Mouse (Mus musculus): ENCODE data around the gene Unc5b. TPM values are rescaled to one million over a fixed set of nuclear protein-coding genes. Genes with fewer than 3 reads are reported as not detected.
A peak's percentile ranks its signal among the peaks of the same experiment; 100 is the strongest.

Gene Unc5b
- total and polyA plus RNA-seq, 2 experiments from 2014 or later = 1.1 to 17.1 TPM

DNA sequence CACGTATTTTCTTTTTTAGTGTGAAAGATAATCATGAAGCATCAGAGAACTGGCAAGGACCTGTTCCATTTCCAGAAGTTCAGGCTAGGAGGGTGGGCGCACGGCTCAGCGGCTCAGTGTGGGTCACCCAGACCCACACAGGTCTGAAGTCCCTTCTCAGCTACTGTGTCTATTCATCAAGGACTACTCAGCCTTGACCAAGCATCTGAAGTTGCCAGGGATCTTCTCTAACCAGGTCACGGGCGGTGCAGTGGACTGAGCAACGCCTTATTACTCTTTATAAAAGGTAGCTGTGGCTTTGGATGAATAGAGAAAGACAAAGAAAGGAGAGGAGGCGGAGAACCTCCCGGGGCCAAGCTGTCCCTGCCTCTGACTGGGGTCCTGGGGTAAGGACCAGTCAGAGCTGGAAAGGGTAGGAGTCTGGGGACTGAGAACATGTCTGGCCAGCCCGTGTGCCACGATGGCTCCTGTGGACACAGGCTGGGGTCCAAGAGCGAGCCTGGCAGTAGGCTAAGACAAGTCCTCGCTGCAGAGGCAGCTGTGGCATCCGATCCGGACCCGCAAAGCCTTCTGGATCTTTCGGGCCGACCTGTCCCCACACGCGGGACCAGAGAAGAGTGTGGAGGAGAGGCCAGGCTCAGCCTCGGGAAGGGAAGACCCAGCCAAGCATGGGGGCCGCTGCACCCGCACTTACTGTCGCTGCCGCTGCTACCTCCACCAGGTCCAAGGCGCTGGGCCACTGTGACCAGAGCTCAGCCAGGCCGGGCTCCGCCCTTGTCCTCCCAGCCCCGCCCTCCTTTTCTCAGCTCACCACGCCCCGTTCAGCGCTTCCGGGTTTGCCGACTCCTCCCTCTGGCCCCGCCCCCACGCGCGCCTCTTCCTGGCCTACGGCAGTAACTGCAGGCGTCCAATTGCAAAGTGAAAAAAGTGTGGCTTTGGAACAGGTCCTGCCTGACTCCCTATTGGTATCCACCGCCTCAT, 79.1 kb downstream of the Unc5b start, which contains the start of gene Slc29a3:
Slc29a3 (minus strand) TSS at position 755 of the 981 bp plus-strand sequence.
- TF ChIP-seq CTCF (IDR thresholded peaks at IDR 0.05) = peak; percentile 79
- Histone ChIP-seq H3K27me3 (ENCODE audit: insufficient read depth, low read length) (no peaks in the 10 kb centered on the region), H3K4me1 (ENCODE audit: insufficient read depth, low read length) (peaks cover 8% of the 10 kb centered on the region; the same call in 1 of the 2 replicates), H3K36me3 (ENCODE audit: insufficient read depth, low read length) (no peaks in the 10 kb centered on the region), H3K9ac (replicated peaks; ENCODE audit: low read length, poor library complexity, severe bottlenecking) (peak within 1 kb of the TSS; percentile 67), H3K4me2 (ENCODE audit: low read depth, low read length, poor library complexity, severe bottlenecking) (peak within 1 kb of the TSS; percentile 92), H3K9me3 (ENCODE audit: low read length) (no peaks in the 10 kb centered on the region), H3K4me3 (ENCODE audit: low read depth, low read length) (peak within 1 kb of the TSS; percentile 49), H3K27ac (ENCODE audit: low read depth, low read length) (peak within 1 kb of the TSS; percentile 62)
- ATAC-seq (ENCODE audit: low FRiP score) = peak; percentile 87
- WGBS = 4% methylated on average over 37 of the region's 41 CpGs
- DNase-seq (ENCODE audit: low spot score) = peak; percentile 95

DNA sequence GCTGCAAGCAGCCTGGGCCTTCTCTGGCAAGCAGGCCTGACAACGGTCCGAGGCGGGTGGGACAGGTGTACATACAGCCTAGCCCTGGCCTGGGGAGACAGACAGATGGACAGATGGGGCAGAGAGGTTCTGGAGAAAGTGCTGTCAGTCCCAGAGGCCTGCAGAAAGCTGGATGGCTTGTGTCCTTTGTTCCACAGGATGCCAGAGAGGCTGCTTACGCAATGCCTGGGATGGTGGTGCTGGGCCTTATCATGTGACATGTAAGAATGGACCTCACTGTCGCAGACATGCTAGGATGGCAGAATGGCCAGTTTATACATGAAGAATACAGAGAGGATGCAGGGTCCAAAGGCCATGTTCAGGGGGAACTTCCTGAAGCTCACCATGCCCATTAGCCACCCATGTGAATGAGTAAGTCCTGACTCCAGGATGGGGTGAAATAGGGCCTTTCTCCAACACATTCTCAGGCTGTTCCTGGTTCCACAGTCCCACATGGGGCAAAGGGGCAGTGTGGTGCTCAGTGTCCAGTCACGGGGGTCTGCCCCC, 83.6 kb downstream of the Unc5b start:
- no peak for TF ChIP-seq CTCF (IDR thresholded peaks at IDR 0.05)
- 0 out of 2 replicates have a peak overlapping the region, but pooled peaks have one; percentile 19 for H3K9ac ChIP-seq (replicated peaks; ENCODE audit: low read length, poor library complexity, severe bottlenecking)
- no peak for DNase-seq (ENCODE audit: low spot score)
- no peak for ATAC-seq (ENCODE audit: low FRiP score)
- 93% methylated on average over 6 of the region's 6 CpGs for WGBS
- H3K36me3 ChIP-seq (ENCODE audit: insufficient read depth, low read length) = no peaks in the 10 kb centered on the region
- H3K27me3 ChIP-seq (ENCODE audit: insufficient read depth, low read length) = no peaks in the 10 kb centered on the region
- no peak overlapping the region for H3K27ac ChIP-seq (ENCODE audit: low read depth, low read length)
- H3K9me3 ChIP-seq (ENCODE audit: low read length) = no peaks in the 10 kb centered on the region
- H3K4me2 ChIP-seq (ENCODE audit: low read depth, low read length, poor library complexity, severe bottlenecking) = no peak overlapping the region
- H3K4me1 ChIP-seq (ENCODE audit: insufficient read depth, low read length) = peaks cover 8% of the 10 kb centered on the region; the same call in 1 of the 2 replicates
- H3K4me3 ChIP-seq (ENCODE audit: low read depth, low read length) = no peak overlapping the region

DNA sequence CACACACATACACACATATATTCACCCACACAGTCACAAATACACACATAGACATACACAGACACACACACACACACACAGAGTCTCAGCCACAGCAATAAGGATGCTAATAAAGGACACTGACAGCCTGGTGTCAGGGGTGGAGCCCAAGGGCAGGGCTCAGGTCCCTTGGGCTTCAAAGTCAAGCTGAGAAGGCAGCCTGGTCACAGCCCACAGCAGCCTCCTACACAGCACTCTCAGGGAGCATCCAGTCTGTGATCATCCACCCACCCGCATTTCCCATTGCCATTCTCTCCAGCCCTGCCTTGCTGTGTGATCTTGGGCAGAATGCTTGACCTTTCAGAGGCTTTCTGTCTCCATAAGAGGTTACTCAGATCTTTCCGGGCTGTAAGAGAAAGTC, 84.9 kb downstream of the Unc5b start:
- H3K4me3 ChIP-seq (ENCODE audit: low read depth, low read length) = no peak overlapping the region
- no peaks in the 10 kb centered on the region for H3K36me3 ChIP-seq (ENCODE audit: insufficient read depth, low read length)
- no peak overlapping the region for H3K4me2 ChIP-seq (ENCODE audit: low read depth, low read length, poor library complexity, severe bottlenecking)
- no peak for ATAC-seq (ENCODE audit: low FRiP score)
- H3K4me1 ChIP-seq (ENCODE audit: insufficient read depth, low read length) = peaks cover 8% of the 10 kb centered on the region; the same call in 1 of the 2 replicates
- no peak overlapping the region for H3K9ac ChIP-seq (replicated peaks; ENCODE audit: low read length, poor library complexity, severe bottlenecking)
- no peak overlapping the region for H3K27ac ChIP-seq (ENCODE audit: low read depth, low read length)
- 67% methylated on average over 2 of the region's 2 CpGs for WGBS
- DNase-seq (ENCODE audit: low spot score) = no peak
- H3K27me3 ChIP-seq (ENCODE audit: insufficient read depth, low read length) = no peaks in the 10 kb centered on the region
- H3K9me3 ChIP-seq (ENCODE audit: low read length) = no peaks in the 10 kb centered on the region
- TF ChIP-seq CTCF (IDR thresholded peaks at IDR 0.05) = no peak

DNA sequence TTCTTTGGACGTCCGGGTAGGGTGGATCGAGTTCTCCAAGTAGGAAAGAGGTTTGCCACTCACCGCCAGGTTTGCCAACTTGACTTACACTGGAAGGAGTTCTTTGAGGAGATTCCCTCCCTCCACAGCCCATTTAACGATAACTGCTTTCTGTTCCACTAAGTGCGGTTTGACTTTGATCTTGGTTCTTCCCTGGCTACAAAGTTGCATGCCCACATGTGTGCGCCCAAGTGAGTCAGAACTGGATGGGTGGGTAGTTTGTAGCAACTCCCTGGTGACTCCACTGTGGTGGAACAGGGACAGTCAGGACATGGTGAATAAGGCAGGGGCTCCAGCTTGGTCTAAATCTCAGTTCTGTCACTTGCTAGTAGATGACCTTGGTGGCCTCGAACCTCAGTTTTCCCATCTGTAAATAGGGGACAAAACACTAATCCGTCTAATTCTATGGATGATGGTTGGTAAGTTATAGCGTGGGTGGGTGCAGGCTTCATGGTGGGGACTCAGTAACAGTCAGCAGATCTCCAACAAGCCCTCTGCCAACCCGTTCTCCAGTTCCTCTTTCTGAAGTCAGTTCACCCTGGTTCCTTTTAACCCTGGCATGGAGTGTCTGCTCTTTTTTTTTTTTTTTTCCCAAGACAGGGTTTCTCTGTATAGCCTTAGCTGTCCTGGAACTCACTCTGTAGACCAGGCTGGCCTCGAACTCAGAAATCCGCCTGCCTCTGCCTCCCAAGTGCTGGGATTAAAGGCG, 86.7 kb downstream of the Unc5b start:
- ATAC-seq (ENCODE audit: low FRiP score) (no peak), DNase-seq (ENCODE audit: low spot score) (no peak)
- no peak overlapping the region for H3K9ac ChIP-seq (replicated peaks; ENCODE audit: low read length, poor library complexity, severe bottlenecking)
- 90% methylated on average over 12 of the region's 14 CpGs for WGBS
- no peaks in the 10 kb centered on the region for H3K9me3 ChIP-seq (ENCODE audit: low read length)
- H3K4me2 ChIP-seq (ENCODE audit: low read depth, low read length, poor library complexity, severe bottlenecking) = no peak overlapping the region
- no peak overlapping the region for H3K4me3 ChIP-seq (ENCODE audit: low read depth, low read length)
- 0 out of 2 replicates have a peak, but pooled peaks cover 3% of the 10 kb centered on the region for H3K4me1 ChIP-seq (ENCODE audit: insufficient read depth, low read length)
- no peak overlapping the region for H3K27ac ChIP-seq (ENCODE audit: low read depth, low read length)
- no peaks in the 10 kb centered on the region for H3K27me3 ChIP-seq (ENCODE audit: insufficient read depth, low read length)
- no peak for TF ChIP-seq CTCF (IDR thresholded peaks at IDR 0.05)
- no peaks in the 10 kb centered on the region for H3K36me3 ChIP-seq (ENCODE audit: insufficient read depth, low read length)

DNA sequence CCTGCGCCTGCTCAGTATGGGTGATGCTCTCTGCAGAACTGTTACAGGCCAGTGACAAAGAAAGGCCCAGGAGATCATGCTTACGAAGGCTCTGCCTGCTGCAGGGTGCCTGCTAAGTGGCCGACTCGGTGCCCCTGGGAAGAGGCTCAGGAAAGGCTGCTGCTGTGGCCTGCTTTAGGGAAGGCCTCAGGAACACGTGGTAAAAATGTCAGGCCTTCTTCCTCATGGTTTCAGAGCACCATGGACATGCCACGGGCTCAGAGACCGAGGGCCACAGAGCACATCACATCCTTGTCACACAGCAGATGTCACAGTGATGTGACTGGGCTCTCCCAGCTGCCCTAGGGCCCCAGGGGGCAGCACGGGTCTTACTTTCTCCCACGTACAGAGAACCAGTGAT, 87.7 kb downstream of the Unc5b start:
- 54% methylated on average over 9 of the region's 9 CpGs for WGBS
- no peak for TF ChIP-seq CTCF (IDR thresholded peaks at IDR 0.05)
- Histone ChIP-seq H3K9ac (replicated peaks; ENCODE audit: low read length, poor library complexity, severe bottlenecking) (no peak overlapping the region), H3K27ac (ENCODE audit: low read depth, low read length) (no peak overlapping the region), H3K9me3 (ENCODE audit: low read length) (no peaks in the 10 kb centered on the region), H3K4me3 (ENCODE audit: low read depth, low read length) (no peak overlapping the region), H3K27me3 (ENCODE audit: insufficient read depth, low read length) (no peaks in the 10 kb centered on the region), H3K4me2 (ENCODE audit: low read depth, low read length, poor library complexity, severe bottlenecking) (no peak overlapping the region), H3K4me1 (ENCODE audit: insufficient read depth, low read length) (0 out of 2 replicates have a peak, but pooled peaks cover 3% of the 10 kb centered on the region), H3K36me3 (ENCODE audit: insufficient read depth, low read length) (no peaks in the 10 kb centered on the region)
- no peak for ATAC-seq (ENCODE audit: low FRiP score)
- no peak for DNase-seq (ENCODE audit: low spot score)
